Mouse (Mus musculus) spleen, adult 2 months (tissue): Measurements from ENCODE around the gene Gm9887.

Experiments
- CTCF ChIP-seq: fragments of 200-500 bp; IDR thresholded peaks from 2 replicates; pipeline ENCODE4 v1.5.1; 2011; ENCODE audit warnings: mild to moderate bottlenecking, inconsistent platforms; ENCODE audit not compliant: insufficient read depth, insufficient read length, insufficient replicate concordance; ENCODE audit errors: extremely low read depth
- POLR2A ChIP-seq: fragments of 200-500 bp; IDR thresholded peaks from 2 replicates; pipeline ENCODE4 v1.6.1; 2011; ENCODE audit warnings: low read depth, low read length, inconsistent platforms

- TF ChIP-seq CTCF: no peak
- TF ChIP-seq POLR2A: no peak
These were observed 20.6 kb downstream of the Gm9887 start for GRCm38 (mm10) chr12:69351685-69352084.
